Mouse (Mus musculus) embryonic facial prominence, embryonic 10.5 days (tissue): Measurements from ENCODE around the gene Rbm8a. TPM values are rescaled to one million over a fixed set of nuclear protein-coding genes. Genes with fewer than 3 reads are reported as not detected.
"Not testable (repeated sequence)": the region's sequence is repeated elsewhere in the genome, so short reads cannot be mapped to it uniquely, and the experiment has no call there.

Source experiments
- DNase-seq: peaks from one replicate; pipeline ENCODE4 v3.0.0-alpha.2; 2017; ENCODE audit warnings: low spot score
- H3K27ac ChIP-seq: fragments of 300-500 bp; sonication (generic); replicated peaks from 2 replicates; pipeline ENCODE4 v1.5.1; 2016; ENCODE audit warnings: mild to moderate bottlenecking
- H3K27me3 ChIP-seq: fragments of 300-500 bp; sonication (generic); replicated peaks from 2 replicates; pipeline ENCODE4 v1.6.1; 2016; ENCODE audit warnings: low read depth, mild to moderate bottlenecking; ENCODE audit not compliant: poor library complexity, severe bottlenecking
- H3K36me3 ChIP-seq: fragments of 300-500 bp; sonication (generic); replicated peaks from 2 replicates; pipeline ENCODE4 v1.6.1; 2016; ENCODE audit warnings: mild to moderate bottlenecking, moderate library complexity
- H3K4me1 ChIP-seq: fragments of 300-500 bp; sonication (generic); 2 replicates; pipeline ENCODE4 v1.6.1; 2016
- H3K4me3 ChIP-seq: fragments of 300-500 bp; sonication (generic); 2 replicates; pipeline ENCODE4 v1.5.1; 2016; ENCODE audit warnings: mild to moderate bottlenecking, moderate library complexity
- H3K9me3 ChIP-seq: fragments of 300-500 bp; sonication (generic); 2 replicates; pipeline ENCODE4 v1.6.1; 2016; ENCODE audit warnings: mild to moderate bottlenecking
- WGBS: fragments of 180-500 bp; shearing (Covaris S2); methylation state at CpG from one replicate; pipeline ENCODE4 v1.1.7; 2016; 5-methylcytosine and 5-hydroxymethylcytosine counted together
- polyA plus RNA-seq: library from polyadenylated mRNA; unstranded; fragments of >200 nt; fragmentation: Nextera tagmentation; extraction: Ambion mirVana; gene quantifications from 2 replicates; pipeline ENCODE4 v1.2.1, GENCODE M21; 2016

Gene Rbm8a
- polyA plus RNA-seq, 1 experiment from 2014 or later = 242 TPM

DNA sequence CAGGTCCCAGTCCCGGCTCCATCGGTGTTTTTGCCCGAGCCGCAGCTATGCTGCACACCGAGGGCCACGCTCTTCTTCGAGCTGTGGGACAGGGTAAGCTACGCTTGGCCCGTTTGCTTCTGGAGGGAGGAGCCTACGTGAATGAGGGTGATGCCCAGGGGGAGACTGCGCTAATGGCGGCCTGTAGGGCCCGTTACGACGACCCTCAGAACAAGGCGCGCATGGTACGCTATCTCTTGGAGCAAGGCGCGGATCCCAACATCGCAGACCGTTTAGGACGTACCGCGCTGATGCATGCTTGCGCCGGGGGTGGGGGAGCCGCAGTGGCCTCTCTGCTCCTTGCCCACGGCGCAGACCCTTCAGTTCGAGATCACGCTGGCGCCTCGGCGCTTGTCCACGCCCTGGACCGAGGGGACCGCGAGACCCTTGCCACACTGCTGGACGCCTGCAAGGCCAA, 32.3 kb upstream of the Rbm8a start:
- under 1% methylated on average over 40 of the region's 40 CpGs for WGBS
- peak; percentile 67 for DNase-seq
- Histone ChIP-seq H3K27me3 (peaks cover 59% of the 10 kb centered on the region), H3K36me3 (no peaks in the 10 kb centered on the region), H3K27ac (peak overlapping the region; percentile 81), H3K4me1 (peaks cover 80% of the 10 kb centered on the region), H3K9me3 (no peaks in the 10 kb centered on the region), H3K4me3 (peak overlapping the region; percentile 59)

DNA sequence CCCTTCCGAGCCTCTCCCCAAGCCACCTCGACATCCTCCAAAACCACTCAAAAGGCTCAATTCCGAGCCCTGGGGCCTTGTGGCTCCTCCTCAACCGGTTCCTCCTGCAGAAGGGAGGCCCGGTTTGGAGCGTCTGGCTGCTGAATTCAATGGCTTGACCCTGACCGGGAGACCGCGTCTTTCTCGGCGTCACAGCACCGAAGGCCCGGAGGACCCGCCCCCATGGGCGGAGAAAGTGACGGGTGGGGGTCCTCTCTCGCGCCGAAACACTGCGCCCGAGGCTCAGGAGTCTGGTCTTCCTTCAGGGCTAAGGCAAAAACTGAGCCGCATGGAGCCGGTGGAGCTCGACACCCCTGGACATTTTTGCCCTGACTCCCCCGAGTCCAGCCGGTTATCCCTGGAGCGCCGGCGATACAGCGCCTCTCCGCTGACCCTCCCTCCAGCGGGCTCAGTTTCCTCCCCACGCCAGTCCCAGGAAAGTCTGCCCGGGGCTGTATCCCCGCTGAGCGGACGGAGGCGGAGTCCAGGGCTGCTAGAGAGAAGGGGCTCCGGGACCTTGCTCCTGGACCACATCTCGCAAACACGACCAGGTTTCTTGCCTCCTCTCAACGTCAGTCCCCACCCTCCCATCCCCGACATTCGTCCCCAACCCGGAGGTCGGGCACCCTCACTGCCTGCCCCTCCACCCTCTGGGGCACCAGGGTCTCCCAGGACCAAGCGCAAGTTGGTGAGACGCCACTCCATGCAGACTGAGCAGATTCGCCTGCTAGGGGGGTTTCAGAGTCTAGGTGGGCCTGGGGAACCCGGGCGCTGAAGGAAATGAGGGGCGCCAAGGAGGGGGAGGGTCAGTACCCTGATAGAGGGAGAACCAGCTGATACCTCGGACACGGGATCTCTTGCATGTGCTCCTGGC, 31.3 kb upstream of the Rbm8a start:
- peaks cover 1% of the 10 kb centered on the region for H3K36me3 ChIP-seq
- no peaks in the 10 kb centered on the region for H3K9me3 ChIP-seq
- DNase-seq = peak; percentile 87
- peak overlapping the region; percentile 59 for H3K4me3 ChIP-seq
- peak overlapping the region; percentile 81 for H3K27ac ChIP-seq
- peaks cover 80% of the 10 kb centered on the region for H3K4me1 ChIP-seq
- WGBS = 1% methylated on average over 54 of the region's 54 CpGs
- H3K27me3 ChIP-seq = peaks cover 54% of the 10 kb centered on the region

DNA sequence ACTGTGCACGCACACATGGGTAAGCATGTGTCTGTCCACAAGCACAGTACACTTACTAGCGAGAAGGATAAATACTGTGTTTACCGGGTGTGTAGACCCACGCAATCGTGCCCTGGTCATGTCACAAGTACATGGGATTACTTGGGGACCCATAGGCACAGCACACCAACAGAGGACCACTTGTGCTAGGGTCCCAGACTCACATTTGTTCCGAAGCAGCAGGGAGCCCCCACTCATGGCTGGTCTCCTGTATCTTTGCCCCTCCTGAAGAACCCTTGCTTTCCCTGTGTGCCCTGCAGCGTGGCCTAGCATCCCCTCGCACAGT, 30.7 kb upstream of the Rbm8a start:
- DNase-seq = no peak
- Histone ChIP-seq H3K27ac (peak overlapping the region; percentile 81; the same call in 1 of the 2 replicates), H3K36me3 (peaks cover 7% of the 10 kb centered on the region), H3K4me3 (peak overlapping the region; percentile 59), H3K4me1 (peaks cover 82% of the 10 kb centered on the region), H3K9me3 (no peaks in the 10 kb centered on the region), H3K27me3 (peaks cover 54% of the 10 kb centered on the region)
- 36% methylated on average over 8 of the region's 8 CpGs for WGBS

DNA sequence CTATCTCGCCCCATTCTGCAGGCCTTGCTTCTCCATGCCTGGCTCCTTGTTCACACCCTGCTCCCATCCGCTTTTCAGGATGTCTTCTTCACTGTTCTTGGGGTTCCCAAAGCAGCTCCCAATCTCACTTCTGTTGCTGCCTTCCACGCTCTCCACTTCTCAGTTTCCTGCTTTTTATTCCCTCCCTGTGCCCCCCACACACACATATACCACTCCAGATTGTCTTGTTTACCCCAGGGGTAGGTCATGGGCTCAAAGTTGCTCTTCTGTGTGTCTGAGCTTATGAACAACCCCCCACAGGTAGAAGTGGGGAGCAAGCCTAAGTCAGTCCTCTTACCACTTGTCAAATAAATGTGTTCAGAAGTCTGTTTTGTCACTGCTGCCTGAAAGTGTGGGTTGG, 30.3 kb upstream of the Rbm8a start:
- Histone ChIP-seq H3K4me3 (peak overlapping the region; percentile 59; the same call in 1 of the 2 replicates), H3K27ac (peak overlapping the region; percentile 81; the same call in 1 of the 2 replicates)

DNA sequence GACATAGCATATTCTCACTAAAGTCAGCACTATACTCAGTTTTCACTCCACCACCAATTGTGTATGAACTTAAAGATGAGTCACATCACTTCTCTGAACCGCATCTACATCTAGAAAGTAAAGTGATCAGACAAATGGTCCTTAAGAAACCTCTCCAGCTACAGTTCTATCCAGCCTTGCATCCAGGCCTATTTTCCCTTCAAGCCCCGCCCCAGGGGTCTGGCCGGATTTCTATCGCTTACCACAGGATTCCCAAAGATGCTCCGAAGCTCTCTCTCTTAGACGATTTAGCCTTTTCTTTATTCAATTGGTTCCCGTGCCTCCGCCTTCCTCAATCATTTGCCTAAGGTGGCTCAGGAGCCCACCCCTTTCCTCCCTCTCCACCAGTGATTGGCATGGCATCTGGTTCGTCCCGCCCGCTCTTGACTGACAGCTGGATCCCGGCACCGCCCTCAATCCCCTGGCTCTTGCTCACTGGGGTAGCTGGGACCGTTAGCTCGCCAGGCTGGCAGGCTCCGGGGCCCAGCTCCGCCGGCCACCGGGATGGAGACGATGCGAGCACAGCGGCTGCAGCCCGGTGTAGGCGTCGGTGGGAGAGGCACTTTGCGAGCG, 29.0 kb upstream of the Rbm8a start, which contains the start of gene Lix1l:
TSS of gene Lix1l (plus strand) at position 511 of the 612 bp plus-strand sequence.
- Histone ChIP-seq H3K4me1 (peaks cover 76% of the 10 kb centered on the region), H3K9me3 (no peaks in the 10 kb centered on the region), H3K27me3 (peaks cover 41% of the 10 kb centered on the region), H3K4me3 (peak within 1 kb of the TSS; percentile 95), H3K36me3 (peaks cover 21% of the 10 kb centered on the region), H3K27ac (peak within 1 kb of the TSS; percentile 96)
- peak; percentile 96 for DNase-seq
- WGBS = under 1% methylated on average over 27 of the region's 27 CpGs

More for the DNA sequence above, 30.3 kb upstream of the Rbm8a start:
- H3K4me1 ChIP-seq = peaks cover 79% of the 10 kb centered on the region
- DNase-seq = no peak
- peaks cover 11% of the 10 kb centered on the region for H3K36me3 ChIP-seq
- peaks cover 54% of the 10 kb centered on the region for H3K27me3 ChIP-seq
- 63% methylated on average over 3 of the region's 3 CpGs for WGBS
- no peaks in the 10 kb centered on the region for H3K9me3 ChIP-seq

DNA sequence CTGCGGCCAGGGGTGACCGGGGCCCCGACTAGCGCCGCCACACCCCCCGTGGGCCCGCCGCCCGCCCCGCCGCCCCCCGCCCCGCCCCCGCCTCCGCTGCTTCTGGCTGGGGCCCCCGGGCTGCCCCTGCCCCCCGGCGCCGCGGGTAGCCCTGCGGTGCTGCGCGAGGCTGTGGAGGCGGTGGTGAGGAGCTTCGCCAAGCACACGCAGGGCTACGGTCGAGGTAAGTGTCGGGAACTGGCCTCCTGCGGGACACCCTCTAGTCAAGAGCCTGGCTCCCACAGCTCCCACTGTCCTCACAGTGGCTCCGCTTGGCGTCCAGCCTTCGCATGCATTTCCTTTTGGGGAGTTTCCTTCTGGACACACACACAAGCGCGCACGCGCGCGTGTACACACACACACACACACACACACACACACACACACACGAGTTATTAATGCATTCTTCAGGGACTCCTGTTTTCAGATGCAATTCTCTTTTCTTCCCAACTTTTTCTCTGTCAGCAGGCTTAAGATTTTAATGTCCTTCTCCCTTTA, 28.4 kb upstream of the Rbm8a start:
- peaks cover 36% of the 10 kb centered on the region for H3K27me3 ChIP-seq
- H3K36me3 ChIP-seq = peaks cover 24% of the 10 kb centered on the region
- H3K4me3 ChIP-seq = peak overlapping the region; percentile 95
- peak overlapping the region; percentile 96 for H3K27ac ChIP-seq
- H3K9me3 ChIP-seq = no peaks in the 10 kb centered on the region
- peaks cover 70% of the 10 kb centered on the region for H3K4me1 ChIP-seq
- DNase-seq = peak; percentile 77
- WGBS = under 1% methylated on average over 40 of the region's 40 CpGs

DNA sequence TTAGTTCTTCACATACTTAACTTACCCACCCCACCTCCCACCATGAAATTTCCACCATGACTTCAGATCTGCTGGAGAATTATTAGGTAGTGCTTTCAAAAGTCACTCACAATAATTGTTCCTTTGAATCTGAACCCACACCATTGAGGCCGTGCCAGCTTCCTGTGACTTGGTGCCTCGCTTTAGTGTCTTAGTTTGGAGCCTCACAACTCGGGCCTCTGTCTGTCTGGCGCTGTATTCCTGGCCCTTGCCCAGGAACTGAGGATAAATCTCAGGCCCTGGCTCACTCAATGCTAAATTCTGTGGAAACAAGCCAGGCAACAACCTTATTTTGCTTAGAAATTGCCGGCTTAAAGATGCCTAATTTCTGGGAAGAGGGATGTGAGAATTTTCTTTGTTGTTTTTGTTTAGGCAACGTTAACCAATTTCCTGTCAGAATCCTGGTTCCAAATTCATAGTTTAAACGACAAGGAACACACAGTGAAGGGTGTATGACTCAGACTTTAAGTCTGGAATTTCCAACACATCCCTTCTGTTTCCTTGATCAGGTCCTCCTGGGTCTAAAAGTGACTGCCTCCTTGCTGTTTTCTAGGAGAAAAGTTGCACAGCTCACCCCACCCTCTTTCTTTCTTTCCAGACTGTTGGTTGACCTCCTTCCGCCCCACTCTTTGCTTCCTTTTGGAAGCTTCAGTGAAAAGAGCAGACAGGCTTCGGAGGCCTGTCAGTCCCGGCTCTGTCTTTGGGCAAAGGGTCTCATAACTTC, 27.6 kb upstream of the Rbm8a start:
- H3K27me3 ChIP-seq = peaks cover 28% of the 10 kb centered on the region
- H3K27ac ChIP-seq = peak overlapping the region; percentile 96
- no peak for DNase-seq
- H3K4me3 ChIP-seq = peak overlapping the region; percentile 95
- no peaks in the 10 kb centered on the region for H3K9me3 ChIP-seq
- H3K4me1 ChIP-seq = peaks cover 62% of the 10 kb centered on the region
- WGBS = 36% methylated on average over 10 of the region's 10 CpGs
- H3K36me3 ChIP-seq = peaks cover 25% of the 10 kb centered on the region

DNA sequence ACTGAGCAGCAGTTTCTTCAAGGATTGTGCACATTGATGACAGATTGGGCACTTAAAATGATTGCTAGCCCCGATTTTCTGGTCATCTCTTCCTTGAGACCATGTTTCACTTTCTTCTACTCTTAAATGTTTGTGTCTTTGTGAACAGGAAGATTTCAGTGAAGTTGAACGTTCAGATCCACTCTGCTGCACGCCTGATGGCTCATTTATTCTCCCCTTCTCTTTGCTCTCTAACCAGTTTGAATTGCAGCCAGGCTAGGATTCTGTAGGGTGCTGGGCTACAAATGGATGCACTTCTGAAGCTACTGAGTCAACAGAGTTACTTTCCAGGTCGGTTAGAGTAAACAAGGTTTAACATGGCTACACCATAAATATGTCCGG, 27.0 kb upstream of the Rbm8a start:
- Histone ChIP-seq H3K27ac (peak overlapping the region; percentile 96), H3K4me3 (peak overlapping the region; percentile 95), H3K9me3 (no peaks in the 10 kb centered on the region), H3K27me3 (peaks cover 23% of the 10 kb centered on the region), H3K4me1 (peaks cover 57% of the 10 kb centered on the region), H3K36me3 (peaks cover 30% of the 10 kb centered on the region)
- DNase-seq = no peak
- WGBS = 55% methylated on average over 5 of the region's 5 CpGs

DNA sequence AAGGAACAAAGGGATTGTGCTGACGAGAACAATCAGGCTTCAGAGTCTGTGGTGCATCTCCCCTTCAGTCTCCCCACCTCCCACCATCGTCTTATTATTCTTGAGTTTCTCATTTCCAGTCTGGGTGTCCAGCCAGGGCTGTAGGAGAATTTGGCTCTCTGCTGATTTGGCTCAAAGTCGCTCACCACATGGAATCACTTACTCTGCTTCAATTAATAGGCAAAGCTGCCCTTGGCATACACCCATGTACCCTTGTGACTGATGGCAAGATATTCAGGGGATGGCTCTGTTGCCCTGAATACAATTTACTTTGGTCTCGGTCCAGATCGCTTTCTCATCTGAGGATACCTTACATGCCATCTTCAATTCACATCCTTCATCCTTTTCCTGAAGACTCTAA, 26.4 kb upstream of the Rbm8a start:
- H3K9me3 ChIP-seq = no peaks in the 10 kb centered on the region
- peak overlapping the region; percentile 95 for H3K4me3 ChIP-seq
- peaks cover 51% of the 10 kb centered on the region for H3K4me1 ChIP-seq
- H3K27me3 ChIP-seq = peaks cover 18% of the 10 kb centered on the region
- 0 out of 2 replicates have a peak overlapping the region, but pooled peaks have one; percentile 96 for H3K27ac ChIP-seq
- 63% methylated on average over 5 of the region's 5 CpGs for WGBS
- no peak for DNase-seq
- peaks cover 36% of the 10 kb centered on the region for H3K36me3 ChIP-seq

DNA sequence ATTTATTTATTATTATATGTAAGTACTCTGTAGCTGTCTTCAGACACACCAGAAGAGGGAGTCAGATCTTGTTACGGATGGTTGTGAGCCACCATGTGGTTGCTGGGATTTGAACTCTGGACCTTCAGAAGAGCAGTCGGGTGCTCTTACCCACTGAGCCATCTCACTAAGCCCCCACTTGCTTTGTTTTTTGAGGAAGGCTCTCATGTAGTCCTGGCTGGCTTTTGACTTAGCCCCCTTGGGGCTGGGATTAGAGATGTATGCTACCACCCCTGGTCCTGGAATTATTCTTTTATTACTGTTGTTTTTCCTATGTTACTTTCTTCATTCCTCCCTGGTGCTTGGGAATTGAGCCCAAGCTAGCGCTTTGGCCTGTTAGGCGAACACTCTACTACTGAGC, 23.7 kb upstream of the Rbm8a start:
- DNase-seq, H3K9me3 ChIP-seq, H3K27me3 ChIP-seq, H3K27ac ChIP-seq, H3K4me3 ChIP-seq: not testable (repeated sequence)
- Histone ChIP-seq H3K4me1 (peaks cover 30% of the 10 kb centered on the region), H3K36me3 (peaks cover 46% of the 10 kb centered on the region)
- 91% methylated on average over 4 of the region's 4 CpGs for WGBS

DNA sequence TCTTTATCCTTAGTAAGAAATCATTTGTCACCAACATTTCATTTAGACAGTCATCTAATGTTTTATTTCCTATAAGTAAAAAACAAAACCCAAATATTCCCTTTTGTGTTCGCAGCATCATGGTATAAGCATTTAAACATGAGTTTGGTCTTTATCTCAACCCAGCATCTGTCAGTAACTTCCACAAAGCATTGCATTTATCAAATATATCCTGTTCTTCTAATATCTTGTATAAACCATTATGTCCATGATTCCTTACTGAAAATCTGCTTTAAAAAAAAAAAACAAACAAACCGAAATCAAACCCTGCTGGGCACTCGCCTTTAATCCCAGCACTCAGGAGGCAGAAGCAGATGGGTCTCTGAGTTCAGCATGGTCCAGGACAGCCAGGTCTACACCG, 23.1 kb upstream of the Rbm8a start:
- peaks cover 24% of the 10 kb centered on the region for H3K4me1 ChIP-seq
- no peak overlapping the region for H3K4me3 ChIP-seq
- no peaks in the 10 kb centered on the region for H3K9me3 ChIP-seq
- no peaks in the 10 kb centered on the region for H3K27me3 ChIP-seq
- no peak for DNase-seq
- H3K27ac ChIP-seq = no peak overlapping the region
- peaks cover 50% of the 10 kb centered on the region for H3K36me3 ChIP-seq
- WGBS = 81% methylated on average over 4 of the region's 4 CpGs

DNA sequence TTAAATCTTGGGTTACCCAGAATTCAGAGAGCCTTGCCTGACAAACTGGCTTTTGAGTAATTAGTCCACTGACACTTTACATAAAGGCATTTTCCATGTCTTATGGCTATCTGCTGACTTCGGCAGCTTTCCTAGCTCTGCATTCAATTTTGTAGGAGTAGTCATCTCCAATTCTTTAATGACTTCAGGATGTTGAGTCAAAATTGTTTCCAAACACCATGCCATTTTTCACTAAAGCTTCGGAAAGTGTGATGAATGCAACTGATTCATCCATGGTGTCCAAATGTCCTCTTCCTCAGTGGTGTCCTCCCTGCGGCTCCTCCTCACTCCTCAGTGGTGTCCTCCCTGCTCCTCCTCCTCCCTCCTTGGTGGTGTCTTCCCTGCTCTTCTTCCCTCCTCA, 11.8 kb upstream of the Rbm8a start:
- Histone ChIP-seq H3K4me1 (no peaks in the 10 kb centered on the region), H3K4me3 (no peak overlapping the region), H3K27ac (no peak overlapping the region), H3K9me3 (no peaks in the 10 kb centered on the region), H3K36me3 (peaks cover 90% of the 10 kb centered on the region), H3K27me3 (no peaks in the 10 kb centered on the region)
- DNase-seq = no peak
- WGBS = 80% methylated on average over 3 of the region's 3 CpGs
